Mouse (Mus musculus) monocyte, adult 2 months (primary cell): ENCODE results near the gene Nudt17.
"Not testable (repeated sequence)": the region's sequence is repeated elsewhere in the genome, so short reads cannot be mapped to it uniquely, and the experiment has no call there.

Experiments
- DNase-seq, 2 experiments: peaks; one replicate each; pipeline ENCODE4 v3.0.0; 2022; ENCODE audit warnings: low spot score in 2 of 2, low read depth in 1 of 2

Nudt17 gene

GRCm38 (mm10) chr3:96707903-96708683 is at the start of gene Nudt17:
TSS of gene Nudt17 (minus strand) at chr3:96708562.
- peak; percentile 24 to 63 for DNase-seq

DNA sequence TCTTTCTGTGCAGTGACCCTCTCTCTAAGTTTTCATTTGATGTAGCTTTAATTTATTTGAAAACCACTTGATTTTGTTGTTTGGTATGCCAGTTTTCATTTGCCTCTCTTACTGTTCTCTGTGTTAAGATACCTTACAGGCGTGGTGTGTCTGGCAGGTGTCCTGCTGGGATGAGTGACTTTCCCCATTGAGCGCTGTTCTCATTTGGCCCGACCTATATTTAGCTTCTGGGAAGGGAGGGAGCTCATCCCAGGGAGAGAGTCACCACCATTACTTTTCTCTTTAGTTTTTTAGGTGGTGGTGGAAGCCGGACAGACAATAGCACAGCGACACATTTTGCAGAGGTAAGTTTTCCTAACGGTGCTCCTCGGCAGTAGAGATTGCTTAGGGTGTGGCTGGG is 49.3 kb upstream of the Nudt17 start:
- no peak for DNase-seq

GRCm38 (mm10) chr3:96755935-96756334 is 47.6 kb upstream of the Nudt17 start:
- DNase-seq: no peak

GRCm38 (mm10) chr3:96746829-96747228 is 38.5 kb upstream of the Nudt17 start:
- no peak for DNase-seq

DNA sequence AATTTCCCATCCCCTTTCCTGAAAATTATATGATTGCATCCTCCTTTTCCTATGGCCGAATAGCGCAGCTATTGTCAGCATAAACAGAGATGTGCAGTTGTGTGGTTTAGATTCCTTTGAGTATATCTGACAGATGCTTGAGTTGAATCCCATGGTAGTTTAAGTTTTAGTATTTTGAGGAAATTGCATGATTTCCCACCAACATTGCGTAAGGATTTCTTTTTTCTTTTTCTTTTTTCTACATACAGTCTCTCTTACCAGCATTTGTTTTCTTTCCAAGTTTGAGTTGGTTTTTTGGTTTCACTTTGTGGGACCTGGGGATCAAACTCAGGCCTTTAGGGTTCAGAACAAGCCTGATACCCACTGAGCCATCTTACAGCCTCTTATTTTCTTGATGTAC is 36.0 kb upstream of the Nudt17 start:
- no peak for DNase-seq

DNA sequence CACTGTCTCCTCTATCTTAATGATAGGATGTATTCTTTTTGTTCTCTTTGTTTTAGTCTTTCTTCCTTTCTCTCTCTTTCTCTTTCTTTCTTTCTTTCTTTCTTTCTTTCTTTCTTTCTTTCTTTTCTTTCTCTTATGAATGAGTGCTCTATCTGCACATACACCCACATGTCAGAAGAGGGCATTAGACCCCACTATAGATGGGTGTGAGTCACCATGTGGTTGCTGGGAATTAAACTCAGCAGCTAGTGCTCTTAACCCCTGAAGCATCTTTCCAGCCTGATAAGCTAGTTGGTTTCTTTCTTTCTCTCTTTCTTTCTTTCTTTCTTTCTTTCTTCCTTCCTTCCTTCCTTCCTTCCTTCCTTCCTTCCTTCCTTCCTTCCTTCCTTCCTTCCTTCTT is 31.9 kb upstream of the Nudt17 start:
- not testable (repeated sequence) for DNase-seq

GRCm38 (mm10) chr3:96737995-96738394 is 29.6 kb upstream of the Nudt17 start:
- DNase-seq: no peak

GRCm38 (mm10) chr3:96737013-96737740 is 28.8 kb upstream of the Nudt17 start:
- DNase-seq: no peak

DNA sequence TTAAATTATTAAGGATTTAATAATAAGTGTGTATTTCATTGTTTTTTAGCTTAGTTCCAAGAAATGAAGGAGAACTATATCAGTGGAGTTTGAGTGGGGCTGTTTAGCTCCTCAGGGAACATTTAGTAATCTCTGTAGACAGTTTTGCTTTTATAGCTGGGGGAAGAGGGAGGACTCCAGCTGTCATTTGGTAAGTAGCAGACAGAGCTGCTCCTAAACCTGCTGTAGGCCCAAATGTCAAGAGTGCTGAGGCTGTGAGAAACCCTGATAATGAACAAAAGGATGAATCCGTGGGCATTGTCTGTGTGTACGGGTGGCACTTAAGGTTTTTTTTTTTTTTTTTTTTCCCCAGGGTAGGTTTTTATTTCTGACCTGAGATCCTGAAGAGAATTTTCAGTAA is 26.8 kb upstream of the Nudt17 start:
- DNase-seq: no peak

GRCm38 (mm10) chr3:96733984-96734383 is 25.6 kb upstream of the Nudt17 start:
- DNase-seq: no peak

DNA sequence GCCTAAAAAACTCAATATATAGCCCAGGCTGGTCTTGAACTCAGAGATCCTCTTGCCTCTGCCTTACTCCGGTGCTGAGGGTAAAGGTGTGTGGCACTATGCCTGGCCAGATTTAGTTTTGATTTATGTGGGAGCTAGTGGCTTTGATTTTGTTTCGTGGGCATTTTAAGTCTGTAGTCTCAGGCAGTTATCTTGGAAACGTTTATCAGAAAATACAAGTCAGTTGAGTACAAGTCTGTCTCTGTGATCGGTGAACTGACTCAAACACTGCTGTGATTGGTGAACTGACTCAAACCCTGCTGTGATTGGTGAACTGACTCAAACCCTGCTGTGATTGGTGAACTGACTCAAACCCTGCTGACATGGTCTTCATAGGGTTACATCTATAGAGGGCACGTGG is 22.4 kb upstream of the Nudt17 start:
- DNase-seq: no peak

GRCm38 (mm10) chr3:96729403-96729784 is 21.0 kb upstream of the Nudt17 start:
- no peak for DNase-seq

GRCm38 (mm10) chr3:96728634-96729402 is 20.5 kb upstream of the Nudt17 start:
- DNase-seq: no peak

DNA sequence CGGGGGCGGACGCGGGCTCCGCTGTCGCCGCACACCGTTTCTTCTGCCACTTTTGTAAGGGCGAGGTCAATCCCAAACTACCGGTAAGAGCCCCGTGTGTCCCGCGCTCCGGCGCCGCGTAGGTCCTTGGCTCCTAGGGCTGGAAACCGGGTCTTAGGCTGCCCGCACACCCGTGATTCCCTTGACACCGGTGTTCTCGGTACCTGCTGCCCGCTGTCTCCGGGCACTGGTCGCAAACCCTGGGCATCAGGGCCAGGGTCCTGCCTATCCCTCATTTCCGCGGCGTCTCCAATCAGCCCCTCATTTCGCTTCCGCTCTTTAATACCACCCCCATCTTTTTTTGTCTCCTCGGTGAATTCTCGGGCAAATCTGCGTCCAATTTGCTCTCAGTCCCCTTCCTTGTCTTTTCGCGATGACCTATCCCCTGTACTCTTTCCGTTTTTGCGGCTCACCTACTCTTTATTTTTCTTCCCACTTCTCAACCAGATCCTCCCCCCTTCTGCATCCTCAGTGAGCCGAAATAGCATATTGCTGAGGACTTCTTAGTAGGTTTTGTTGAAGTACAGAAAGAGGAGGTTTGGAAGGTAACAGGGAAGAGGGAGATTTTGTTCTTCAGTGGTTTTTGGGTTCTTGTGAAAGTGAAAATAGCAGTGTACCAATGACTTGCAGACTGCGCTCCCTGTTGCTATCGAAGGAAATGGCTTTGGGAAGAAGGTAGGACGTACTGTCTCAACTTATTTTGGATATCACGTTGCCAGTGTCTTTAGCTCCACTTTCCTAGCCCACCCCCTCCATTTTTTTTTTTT is 19.7 kb upstream of the Nudt17 start:
- DNase-seq: no peak

GRCm38 (mm10) chr3:96727343-96727827 is 19.0 kb upstream of the Nudt17 start, which contains the start of the genes Polr3c and Rnf115:
TSS of gene Polr3c (minus strand) at chr3:96727628.
TSS of gene Rnf115 (plus strand) at chr3:96727664.
- DNase-seq: peak; percentile 90 to 93

GRCm38 (mm10) chr3:96719173-96719572 is 10.8 kb upstream of the Nudt17 start:
- no peak for DNase-seq

DNA sequence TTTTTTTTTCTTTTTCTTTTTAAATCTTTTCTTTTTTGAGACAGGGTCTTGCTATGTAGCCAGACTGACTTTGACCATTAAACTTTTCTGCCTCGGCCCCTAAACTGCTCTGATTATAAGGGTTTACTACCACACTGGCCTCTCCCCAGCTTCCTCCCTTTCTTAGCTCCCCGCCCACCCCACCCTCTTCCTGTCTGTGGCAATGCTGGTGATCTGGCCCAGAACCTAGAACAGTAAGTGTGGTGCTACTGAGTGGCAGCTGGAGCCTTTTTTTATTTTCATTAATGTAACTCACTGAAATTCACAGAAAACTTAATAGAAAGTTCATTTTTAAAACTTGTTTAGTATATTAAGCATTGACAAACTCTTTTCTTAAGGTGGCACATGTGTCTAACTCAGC is 7.5 kb upstream of the Nudt17 start:
- no peak for DNase-seq

- no peak for DNase-seq
Observed at GRCm38 (mm10) chr3:96714286-96714685, 5.9 kb upstream of the Nudt17 start.

- DNase-seq: no peak
Observed at GRCm38 (mm10) chr3:96708684-96709064, 312 bp upstream of the Nudt17 start.

DNA sequence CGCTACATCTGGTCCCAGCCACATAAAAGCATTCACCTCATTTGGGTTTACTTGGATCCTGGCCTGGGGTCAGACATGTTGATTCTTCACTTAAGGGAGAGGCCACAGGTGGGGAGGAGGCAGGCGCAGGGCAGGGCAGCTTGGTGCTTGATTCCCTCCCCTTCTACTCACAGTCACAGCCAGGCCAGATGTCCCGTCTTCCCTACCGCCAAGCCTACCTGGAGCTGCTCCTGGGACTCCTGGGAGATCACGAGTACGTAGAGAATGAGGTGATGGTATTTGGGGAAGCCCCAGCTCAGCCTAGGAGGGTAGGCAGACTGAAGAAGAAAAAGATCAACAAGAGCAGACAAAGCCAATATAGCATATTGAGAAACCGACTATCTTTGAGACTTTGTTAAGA is 1.4 kb downstream of the Nudt17 start:
- no peak for DNase-seq

GRCm38 (mm10) chr3:96706217-96706616 is 2.1 kb downstream of the Nudt17 start:
- DNase-seq: no peak
